Mouse (Mus musculus): ENCODE data around the gene Zfp609.
"Not testable (repeated sequence)": the region's sequence is repeated elsewhere in the genome, so short reads cannot be mapped to it uniquely, and the experiment has no call there.

Zfp609 gene

DNA sequence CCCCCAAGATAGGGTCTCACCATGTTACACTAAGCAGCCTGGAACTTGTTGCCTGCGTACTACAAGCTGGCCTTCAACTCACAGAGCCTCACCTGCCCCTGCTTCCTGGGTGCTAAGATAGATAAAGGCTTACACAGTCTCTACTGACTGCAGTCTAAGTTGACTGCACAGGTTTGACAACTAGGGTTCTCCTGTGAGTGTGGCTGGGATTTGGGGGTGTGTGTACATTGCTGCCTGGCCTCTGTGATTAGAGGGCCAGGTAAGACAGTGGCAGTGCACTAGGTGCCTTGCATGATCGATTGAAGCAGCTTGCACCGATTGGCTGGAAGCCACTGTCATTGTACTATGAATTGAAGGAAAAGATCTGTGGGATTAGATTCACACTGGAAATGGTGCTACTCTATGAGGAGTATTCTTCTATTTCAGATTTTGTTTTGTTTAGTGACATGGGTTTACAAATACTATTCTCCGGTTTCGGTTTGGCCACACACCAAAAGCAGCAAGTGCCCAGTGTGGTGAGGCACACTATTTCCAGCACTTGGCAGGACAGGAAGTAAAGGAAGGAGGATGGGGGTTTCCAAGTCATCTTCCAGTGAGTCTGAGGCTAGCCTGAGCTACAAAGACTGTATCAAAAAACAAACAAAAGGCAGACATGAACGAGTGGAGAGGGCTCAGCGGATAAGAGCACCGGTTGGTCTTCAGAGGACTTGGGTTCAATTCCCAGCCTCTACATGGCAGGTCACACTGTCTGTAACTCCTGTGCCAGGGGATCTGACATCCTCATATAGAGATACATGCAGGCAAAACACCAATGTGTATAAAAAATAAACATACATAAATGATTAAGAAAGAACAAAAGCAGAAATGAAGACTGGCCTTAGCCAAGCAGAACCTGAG is 151.7 kb downstream of the Zfp609 start:
- no peak for DNase-seq (ENCODE audit: low read depth, low spot score)

GRCm38 (mm10) chr9:65672996-65673395 is 154.4 kb downstream of the Zfp609 start:
- DNase-seq (ENCODE audit: low read depth, low spot score): no peak

- DNase-seq (ENCODE audit: low read depth, low spot score): peak; percentile 34
These were observed 155.9 kb downstream of the Zfp609 start for GRCm38 (mm10) chr9:65671431-65671931.

DNA sequence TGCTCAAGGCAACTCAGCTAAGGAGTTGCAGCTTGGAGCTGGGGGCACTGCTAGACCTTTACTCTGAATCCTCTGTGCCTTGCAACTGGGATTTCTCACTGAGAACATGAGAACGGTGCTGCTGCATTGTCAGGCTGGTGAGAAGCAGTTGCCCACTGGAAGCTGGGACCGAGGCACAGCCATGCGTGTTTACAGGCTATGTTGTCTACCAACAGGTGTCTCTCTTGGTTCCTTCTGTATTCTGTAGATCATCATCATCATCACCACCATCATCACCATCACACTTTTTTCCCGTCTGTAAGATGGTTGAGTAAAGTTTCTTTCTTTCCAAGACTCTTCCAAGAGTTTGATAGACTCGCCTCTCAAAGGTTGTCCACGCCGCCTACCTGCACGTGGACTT is 159.7 kb downstream of the Zfp609 start, which contains the start of gene Oaz2:
Oaz2 (plus strand) TSS at position 301 of the 400 bp plus-strand sequence.
- DNase-seq (ENCODE audit: low read depth, low spot score): no peak

DNA sequence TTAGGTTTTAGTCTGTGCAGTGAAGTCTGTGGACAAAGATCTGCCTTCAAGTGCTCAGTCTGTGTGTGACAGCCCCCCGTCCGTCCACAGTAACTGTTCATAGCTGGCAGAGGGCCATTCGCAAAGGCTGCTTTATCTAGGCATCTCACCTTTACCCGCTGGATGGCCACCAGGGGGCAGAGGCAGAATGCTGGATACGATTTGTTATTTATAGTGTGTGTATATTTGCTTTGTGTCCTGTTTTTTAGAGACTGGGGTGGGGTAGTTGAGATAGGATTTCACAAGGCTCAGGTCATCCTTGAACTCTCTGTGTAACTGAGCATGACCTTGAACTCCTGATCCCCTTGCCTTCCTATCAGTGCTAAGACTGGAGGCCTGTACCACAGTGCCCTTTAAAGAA is 161.3 kb downstream of the Zfp609 start:
- peak; percentile 38 for DNase-seq (ENCODE audit: low read depth, low spot score)

DNA sequence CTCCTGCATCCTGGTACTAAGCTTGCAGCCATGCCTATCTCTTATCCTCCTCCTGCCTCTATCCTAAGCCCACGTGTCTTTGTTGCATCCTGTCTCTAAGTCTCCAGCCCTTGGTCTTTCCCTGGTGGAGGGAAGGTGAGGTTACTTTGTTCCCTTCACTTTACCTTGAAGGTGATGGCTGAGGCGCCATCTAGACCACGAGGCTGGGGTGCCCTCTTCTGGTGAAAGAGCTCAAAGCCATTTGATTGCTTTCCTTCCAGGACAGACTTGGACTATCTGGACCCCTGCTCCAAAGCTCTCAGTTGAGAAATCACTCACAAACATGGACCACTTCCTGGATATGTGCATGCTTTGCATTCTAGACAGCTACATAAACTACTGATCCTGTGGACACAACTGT is 163.2 kb downstream of the Zfp609 start:
- no peak for DNase-seq (ENCODE audit: low read depth, low spot score)

DNA sequence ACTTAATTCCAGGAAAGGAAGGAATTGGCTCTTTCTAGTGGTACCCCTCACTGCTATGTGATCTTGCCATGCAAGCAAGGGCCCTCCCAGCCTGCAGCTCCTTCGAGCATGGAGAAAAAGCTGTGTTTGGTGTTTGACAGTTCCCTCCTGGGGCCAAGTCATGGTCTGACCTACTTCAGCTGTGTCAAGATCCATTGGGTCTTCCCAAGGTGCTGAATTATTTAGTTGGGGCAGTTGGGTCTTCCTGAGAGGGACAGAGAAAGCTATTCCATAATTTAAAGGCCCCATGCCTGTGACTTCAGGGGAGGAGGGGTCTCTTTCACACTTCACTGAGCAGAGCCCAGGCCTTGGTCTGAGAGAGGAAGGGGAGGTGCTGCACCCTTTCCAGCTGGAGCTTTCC is 165.9 kb downstream of the Zfp609 start:
- DNase-seq (ENCODE audit: low read depth, low spot score): no peak

DNA sequence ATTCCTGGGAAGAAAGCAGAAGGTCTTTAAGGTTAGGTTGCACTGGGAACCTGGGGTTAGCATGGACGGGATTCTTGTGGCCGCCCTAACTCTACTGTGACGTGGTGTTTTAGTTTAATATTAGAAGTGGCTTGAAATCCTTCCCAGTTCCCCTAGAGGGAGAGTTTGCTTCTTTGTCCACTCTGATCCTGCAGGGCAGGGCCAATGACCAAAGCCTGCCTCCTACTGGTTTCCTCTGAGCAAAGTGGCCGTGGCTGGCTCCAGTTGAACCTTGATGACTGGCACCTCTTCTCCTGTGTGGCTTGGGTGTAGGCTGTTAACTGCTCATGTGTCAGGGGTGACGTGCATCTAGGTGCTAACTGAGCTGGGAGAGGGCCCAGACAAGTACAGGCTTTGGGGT is 166.3 kb downstream of the Zfp609 start:
- DNase-seq (ENCODE audit: low read depth, low spot score): no peak

DNA sequence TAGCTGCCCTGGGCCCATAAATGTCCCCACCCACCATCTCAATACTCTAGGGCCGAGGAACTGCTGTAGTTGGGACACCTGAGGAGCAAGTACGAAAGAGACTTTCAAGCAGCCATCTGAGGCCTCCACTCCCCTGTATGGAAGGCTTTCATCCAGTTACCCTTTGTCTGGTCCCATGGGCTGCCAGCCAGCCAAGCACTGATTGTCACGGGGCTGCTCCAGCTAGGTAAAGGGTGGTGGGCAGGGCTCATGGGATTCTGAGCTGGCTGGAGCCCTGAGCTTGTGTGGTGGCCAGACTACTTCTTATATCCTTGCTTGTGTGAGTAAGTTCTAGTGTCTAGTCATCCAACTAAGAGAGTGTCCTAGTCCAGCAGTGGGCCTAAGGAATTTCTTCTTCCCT is 170.1 kb downstream of the Zfp609 start:
- DNase-seq (ENCODE audit: low read depth, low spot score): no peak

GRCm38 (mm10) chr9:65655540-65655939 is 171.8 kb downstream of the Zfp609 start:
- DNase-seq (ENCODE audit: low read depth, low spot score): no peak

DNA sequence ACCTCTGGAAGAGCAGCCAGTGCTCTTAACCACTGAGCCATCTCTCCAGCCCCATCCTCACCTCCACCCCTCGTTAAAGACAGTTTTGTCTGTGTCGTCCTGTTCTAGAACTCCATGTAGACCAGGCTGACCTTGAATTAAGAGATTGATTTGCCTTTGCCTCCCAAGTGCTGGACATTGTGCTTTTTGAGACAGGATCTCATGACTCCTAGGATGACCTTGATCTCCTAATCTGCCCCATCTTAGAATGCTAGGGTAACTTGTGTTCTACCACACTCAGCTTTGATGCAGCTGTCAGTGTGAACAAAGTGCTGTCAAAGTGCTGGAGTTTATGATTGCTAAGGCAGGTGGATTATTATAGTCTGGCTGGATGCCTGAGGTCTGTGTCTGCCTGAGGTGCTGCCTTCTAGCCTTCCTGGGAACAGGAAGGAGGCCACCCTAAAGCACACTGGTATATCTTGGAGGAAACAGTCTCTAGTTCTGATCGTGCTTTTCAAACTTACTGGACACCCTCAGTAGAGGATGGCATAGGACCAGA is 172.6 kb downstream of the Zfp609 start:
- DNase-seq (ENCODE audit: low read depth, low spot score): no peak

DNA sequence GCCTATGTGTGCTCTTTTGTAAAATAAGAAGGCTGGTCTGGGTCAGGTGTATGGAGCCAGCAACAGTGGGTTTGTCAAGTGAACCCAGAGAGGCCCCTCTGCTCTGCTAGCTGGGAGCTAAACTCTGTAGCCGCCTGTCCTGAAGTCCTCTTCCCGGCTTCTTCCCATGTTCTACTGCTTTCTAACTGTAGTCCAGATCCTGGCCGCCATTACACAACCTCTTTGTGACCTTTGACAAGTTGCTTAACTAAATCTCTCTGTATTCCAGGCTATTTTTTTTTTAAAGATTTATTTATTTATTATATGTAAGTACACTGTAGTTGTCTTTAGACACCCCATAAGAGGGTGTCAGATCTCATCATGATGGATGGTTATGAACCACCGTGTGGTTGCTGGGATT is 173.6 kb downstream of the Zfp609 start:
- no peak for DNase-seq (ENCODE audit: low read depth, low spot score)

DNA sequence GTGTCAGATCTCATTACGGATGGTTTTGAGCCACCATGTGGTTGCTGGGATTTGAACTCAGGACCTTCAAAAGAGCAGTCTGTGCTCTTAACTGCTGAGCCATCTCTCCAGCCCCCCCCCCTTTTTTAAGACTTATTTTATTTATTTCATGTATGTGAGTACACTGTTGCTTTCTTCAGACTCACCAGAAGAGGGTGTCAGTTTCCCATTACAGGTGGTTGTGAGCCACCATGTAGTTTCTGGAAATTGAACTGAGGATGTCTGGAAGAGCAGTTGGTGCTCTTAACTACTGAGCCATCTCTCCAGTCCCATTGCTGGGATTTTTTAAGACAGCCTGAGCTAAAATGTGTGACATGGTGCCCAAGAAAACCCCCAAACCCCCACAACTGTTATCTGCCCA is 175.4 kb downstream of the Zfp609 start:
- not testable (repeated sequence) for DNase-seq (ENCODE audit: low read depth, low spot score)

DNA sequence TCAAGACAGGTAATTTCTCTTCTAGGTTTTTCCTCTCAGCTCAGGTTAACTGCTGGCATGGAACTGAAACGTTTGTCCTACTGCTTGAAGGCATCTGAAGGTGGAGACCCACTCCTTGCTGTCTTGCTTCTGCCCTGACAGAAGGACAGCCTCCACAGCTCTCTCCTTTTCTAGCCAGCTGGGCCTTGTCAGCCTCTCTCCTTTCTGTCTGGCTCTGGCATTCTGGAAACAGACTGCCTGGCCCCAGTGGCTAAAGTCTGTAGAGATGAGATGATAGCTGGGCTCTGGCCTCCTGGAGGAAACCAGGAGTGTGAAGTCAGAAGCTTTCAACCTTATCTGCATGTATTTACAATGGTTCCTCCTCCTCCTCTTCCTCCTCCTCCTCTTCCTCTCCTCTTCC is 177.4 kb downstream of the Zfp609 start:
- no peak for DNase-seq (ENCODE audit: low read depth, low spot score)

GRCm38 (mm10) chr9:65648730-65649129 is 178.6 kb downstream of the Zfp609 start:
- no peak for DNase-seq (ENCODE audit: low read depth, low spot score)

DNA sequence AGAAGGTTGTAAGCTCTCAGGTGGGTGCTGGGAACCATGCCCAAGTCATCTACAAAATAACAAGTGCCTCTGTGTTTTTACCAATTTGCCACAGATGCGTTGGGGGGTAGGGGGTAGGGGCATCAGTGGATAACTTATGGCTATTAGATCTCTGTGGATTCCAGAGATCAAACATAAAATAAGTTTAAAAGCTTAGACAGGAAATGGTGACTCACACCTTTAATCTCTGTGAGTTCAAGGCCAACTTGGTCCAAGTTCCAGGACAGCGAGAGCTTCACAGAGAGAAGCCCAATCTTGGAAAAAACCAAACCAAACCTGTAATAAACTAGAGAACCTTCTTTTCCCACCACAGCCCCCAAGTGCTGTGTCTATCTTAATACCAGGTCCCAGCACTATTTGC is 180.6 kb downstream of the Zfp609 start:
- no peak for DNase-seq (ENCODE audit: low read depth, low spot score)

GRCm38 (mm10) chr9:65645984-65646383 is 181.4 kb downstream of the Zfp609 start:
- DNase-seq (ENCODE audit: low read depth, low spot score): no peak

DNA sequence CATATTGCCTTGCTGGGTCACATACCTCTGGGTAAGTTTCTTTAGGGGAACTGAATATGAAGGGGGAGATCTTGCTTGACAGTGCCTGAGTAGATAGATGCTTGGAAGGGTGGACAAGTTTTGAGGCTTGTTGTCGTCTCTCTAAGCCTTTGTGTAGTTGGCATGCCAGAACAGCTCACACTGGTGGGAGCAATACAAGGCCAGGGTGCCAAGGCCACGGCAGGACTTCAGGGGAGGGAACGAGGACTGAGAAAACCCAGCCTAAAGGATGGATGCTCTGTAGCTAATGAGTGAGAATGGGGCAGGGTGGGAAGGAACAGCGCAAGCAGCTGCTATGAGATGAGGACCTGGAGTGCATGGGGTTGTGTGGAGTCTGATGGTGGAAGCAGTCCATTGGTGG is 182.4 kb downstream of the Zfp609 start:
- no peak for DNase-seq (ENCODE audit: low read depth, low spot score)

DNA sequence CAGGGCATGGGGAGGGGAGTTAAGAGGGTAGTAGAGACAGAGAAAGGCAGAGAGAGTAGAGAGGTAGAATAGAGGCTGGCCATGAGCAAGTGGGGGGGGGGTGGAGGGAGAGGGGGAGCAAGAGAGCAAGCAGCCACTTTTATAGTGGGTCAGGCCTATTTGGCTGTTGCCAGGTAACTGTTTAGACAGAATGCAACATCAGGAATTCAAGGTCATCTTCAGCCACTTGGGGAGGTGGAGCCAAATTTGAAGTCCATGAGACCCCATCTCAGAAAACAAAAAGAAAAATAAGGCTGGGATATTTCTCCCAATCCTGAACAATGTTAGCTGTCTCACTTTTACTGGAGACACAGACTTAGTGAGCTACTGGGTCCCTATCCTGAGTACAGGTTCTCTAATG is 184.8 kb downstream of the Zfp609 start:
- no peak for DNase-seq (ENCODE audit: low read depth, low spot score)

Measured in skeletal muscle tissue, adult 2 months (tissue).